Mouse (Mus musculus) ES-E14 (cell line): ENCODE measurements at regions not wholly inside any gene's neighbourhood (a gene's known extent, or its start where the extent isn't known, plus 50 kb on each side); places are given as distances from the start of the nearest gene placed in this dataset.

Experiments used
- DNase-seq: peaks from one replicate; pipeline ENCODE4 v3.0.0-alpha.2; 2013; ENCODE audit warnings: low read depth, low spot score
- H3K27ac ChIP-seq: 2 replicates; pipeline ENCODE4 v1.5.1; 2012; ENCODE audit warnings: low read depth, mild to moderate bottlenecking, low read length, moderate library complexity, mixed read lengths; ENCODE audit not compliant: poor library complexity, insufficient read depth, severe bottlenecking
- H3K36me3 ChIP-seq: 2 replicates; pipeline ENCODE4 v1.6.1; 2012; ENCODE audit warnings: mild to moderate bottlenecking, low read length, moderate library complexity, mixed read lengths; ENCODE audit not compliant: control insufficient read depth, poor library complexity, insufficient read depth, severe bottlenecking
- H3K4me1 ChIP-seq, 2 experiments: fragments of 150-350 bp in 1 of 2; sonication (generic) in 1 of 2; 2 replicates each; pipeline ENCODE4 v1.6.1; 2012; ENCODE audit warnings: low read length in 2 of 2, mild to moderate bottlenecking in 1 of 2, mixed read lengths in 1 of 2; ENCODE audit not compliant: control insufficient read depth in 2 of 2, insufficient read depth in 2 of 2, poor library complexity in 1 of 2
- H3K4me3 ChIP-seq, 2 experiments: fragments of 150-350 bp in 1 of 2; sonication (generic) in 1 of 2; 2 replicates each; pipeline ENCODE4 v1.5.1; 2012; ENCODE audit warnings: low read length in 2 of 2, low read depth in 1 of 2, mild to moderate bottlenecking in 1 of 2, mixed read lengths in 1 of 2; ENCODE audit not compliant: insufficient read depth in 1 of 2, poor library complexity in 1 of 2, severe bottlenecking in 1 of 2
- H3K9ac ChIP-seq: 2 replicates; pipeline ENCODE4 v1.6.1; 2012; ENCODE audit warnings: low read depth, mild to moderate bottlenecking, low read length, mixed read lengths; ENCODE audit not compliant: poor library complexity, insufficient read depth, severe bottlenecking
- H3K9me3 ChIP-seq: fragments of 150-350 bp; sonication (generic); 2 replicates; pipeline ENCODE4 v1.6.1; 2012; ENCODE audit warnings: low read depth, mild to moderate bottlenecking, low read length; ENCODE audit not compliant: control insufficient read depth, insufficient read depth
- CHD2 ChIP-seq: IDR thresholded peaks from 2 replicates; pipeline ENCODE4 v1.6.1; 2014; ENCODE audit warnings: mild to moderate bottlenecking, low read depth, low read length, inconsistent platforms
- HCFC1 ChIP-seq: IDR thresholded peaks from 2 replicates; pipeline ENCODE4 v1.6.1; 2012; ENCODE audit warnings: low read length, inconsistent platforms, borderline replicate concordance; ENCODE audit not compliant: insufficient read depth
- MAFK ChIP-seq: IDR thresholded peaks from 2 replicates; pipeline ENCODE4 v1.6.1; 2014; ENCODE audit warnings: mild to moderate bottlenecking, low read depth, low read length, inconsistent platforms; ENCODE audit not compliant: insufficient read depth
- ZC3H11A ChIP-seq: IDR thresholded peaks from 2 replicates; pipeline ENCODE4 v1.6.1; 2012; ENCODE audit warnings: low read depth, mild to moderate bottlenecking, inconsistent platforms, low read length, borderline replicate concordance
- ZNF384 ChIP-seq: IDR thresholded peaks from 2 replicates; pipeline ENCODE4 v1.6.1; 2012; ENCODE audit warnings: low read depth, low read length, inconsistent platforms
- in situ Hi-C, 2 experiments: fragments of 600-800 bp; cut with MboI; formaldehyde crosslinking; loops; one replicate each; pipeline ENCODE4 v1.15.1; 2025; ENCODE audit warnings: low sequenced_read_pairs in 2 of 2, inconsistent platforms in 1 of 2; ENCODE audit not compliant: unreplicated experiment in 2 of 2

DNA sequence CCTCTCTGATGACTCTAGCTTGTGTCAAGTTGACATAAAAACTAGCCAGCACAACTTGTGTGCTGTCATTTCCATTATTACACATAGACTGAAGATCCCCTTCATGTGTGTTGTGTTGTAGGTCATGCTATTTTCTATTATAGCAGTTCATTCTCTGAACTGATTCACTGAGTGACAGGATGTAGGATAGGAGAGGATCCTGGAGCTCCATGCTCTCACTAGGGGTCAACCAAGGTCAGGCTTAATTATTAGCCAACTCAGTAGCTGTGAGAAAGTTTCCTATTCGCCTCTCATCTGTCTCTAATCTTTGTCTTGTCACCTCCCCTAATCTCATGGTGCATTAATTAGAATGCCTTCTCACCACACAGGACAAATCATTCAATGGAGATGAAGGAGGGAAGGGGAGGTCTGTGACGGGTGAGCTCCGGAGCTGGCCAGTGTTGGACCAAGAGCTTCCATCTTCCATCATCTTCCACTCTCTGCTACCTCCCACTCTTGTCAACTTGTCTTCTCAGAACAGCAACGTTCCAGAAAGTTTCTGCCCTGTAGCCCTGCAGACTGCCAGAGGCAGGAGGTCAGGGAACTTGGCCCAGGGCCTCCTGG, 194.8 kb downstream of the Mycn start:
- no peak overlapping the region for H3K27ac ChIP-seq
- in situ Hi-C loops = no loop called here
- H3K9ac ChIP-seq = no peak overlapping the region

GRCm38 (mm10) chr12:12744492-12744891, 197.2 kb downstream of the Mycn start:
- Histone ChIP-seq H3K36me3 (no peaks in the 10 kb centered on the region), H3K4me1 (no peaks in the 10 kb centered on the region), H3K9me3 (no peaks in the 10 kb centered on the region), H3K27ac (no peak overlapping the region), H3K9ac (no peak overlapping the region), H3K4me3 (no peak overlapping the region)
- in situ Hi-C loops = no loop called here
- TF ChIP-seq ZC3H11A (no peak), ZNF384 (no peak)
- DNase-seq = no peak

More for the DNA sequence above, 194.8 kb downstream of the Mycn start:
- Histone ChIP-seq H3K9me3 (no peaks in the 10 kb centered on the region), H3K4me3 (no peak overlapping the region), H3K36me3 (no peaks in the 10 kb centered on the region), H3K4me1 (no peaks in the 10 kb centered on the region)
- no peak for DNase-seq
- TF ChIP-seq HCFC1 = no peak
- no peak for TF ChIP-seq MAFK
- no peak for TF ChIP-seq ZNF384
- TF ChIP-seq ZC3H11A = no peak
- no peak for TF ChIP-seq CHD2

- Histone ChIP-seq H3K9me3 (no peaks in the 10 kb centered on the region), H3K4me1 (no peaks in the 10 kb centered on the region), H3K27ac (no peak overlapping the region), H3K9ac (no peak overlapping the region), H3K4me3 (no peak overlapping the region), H3K36me3 (no peaks in the 10 kb centered on the region)
- TF ChIP-seq CHD2 = no peak
- no peak for TF ChIP-seq ZNF384
- no peak for TF ChIP-seq HCFC1
- no peak for TF ChIP-seq ZC3H11A
- TF ChIP-seq MAFK = no peak
- DNase-seq = no peak
- in situ Hi-C loops = no loop called here
Observed at GRCm38 (mm10) chr12:12738631-12739331, 202.9 kb downstream of the Mycn start.

DNA sequence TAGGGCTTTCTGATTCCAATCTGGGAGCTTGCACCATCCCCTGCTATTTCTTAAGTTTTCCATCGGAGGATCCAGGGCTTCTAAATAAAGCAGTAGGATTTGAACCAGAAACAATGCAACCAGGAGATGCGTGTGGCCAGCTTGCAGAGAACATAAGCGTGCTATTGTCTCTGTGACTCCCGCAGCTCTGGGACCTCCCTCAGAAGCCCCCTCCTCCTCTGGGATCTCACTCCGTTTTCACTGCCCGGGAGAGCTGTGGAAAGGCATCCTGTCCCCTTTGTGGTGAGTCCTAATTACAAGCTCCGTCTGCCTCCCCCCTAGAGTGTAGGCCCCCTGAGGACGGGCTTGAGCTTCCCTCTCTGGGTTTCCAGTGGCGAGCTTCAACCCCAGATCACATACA, 215.9 kb downstream of the Mycn start:
- H3K36me3 ChIP-seq = no peaks in the 10 kb centered on the region
- H3K4me1 ChIP-seq = peaks cover 0 to 2% of the 10 kb centered on the region in 2 experiments; a peak in 1 of 4 replicates
- H3K4me3 ChIP-seq = no peak overlapping the region
- no peak overlapping the region for H3K9ac ChIP-seq
- in situ Hi-C loops = no loop called here
- TF ChIP-seq CHD2 (no peak), ZNF384 (no peak), ZC3H11A (no peak), MAFK (no peak), HCFC1 (no peak)
- H3K27ac ChIP-seq = no peak overlapping the region
- no peaks in the 10 kb centered on the region for H3K9me3 ChIP-seq
- no peak for DNase-seq
